Mouse (Mus musculus): Measurements from ENCODE around the gene Mylk4.

Gene Mylk4

DNA sequence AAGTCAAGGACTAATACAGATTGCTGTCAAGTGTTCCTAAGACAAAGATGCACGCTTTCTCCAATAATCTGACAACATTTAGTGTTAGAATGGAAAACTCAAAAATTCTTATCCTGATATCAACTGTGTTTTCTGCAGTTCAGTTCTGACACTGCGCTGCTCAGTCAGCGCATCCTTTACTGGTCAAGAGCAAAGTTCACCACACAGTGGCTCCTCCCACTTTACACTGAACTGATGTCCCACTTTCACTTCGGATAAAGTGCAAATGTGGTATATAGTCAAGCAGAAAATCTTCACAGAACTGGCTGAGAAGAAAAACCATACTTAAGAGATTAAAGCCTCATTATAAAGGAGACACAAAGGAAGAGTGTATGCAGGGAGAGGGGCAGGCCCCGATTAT is 11.4 kb upstream of the Mylk4 start:
- no peak for DNase-seq

DNA sequence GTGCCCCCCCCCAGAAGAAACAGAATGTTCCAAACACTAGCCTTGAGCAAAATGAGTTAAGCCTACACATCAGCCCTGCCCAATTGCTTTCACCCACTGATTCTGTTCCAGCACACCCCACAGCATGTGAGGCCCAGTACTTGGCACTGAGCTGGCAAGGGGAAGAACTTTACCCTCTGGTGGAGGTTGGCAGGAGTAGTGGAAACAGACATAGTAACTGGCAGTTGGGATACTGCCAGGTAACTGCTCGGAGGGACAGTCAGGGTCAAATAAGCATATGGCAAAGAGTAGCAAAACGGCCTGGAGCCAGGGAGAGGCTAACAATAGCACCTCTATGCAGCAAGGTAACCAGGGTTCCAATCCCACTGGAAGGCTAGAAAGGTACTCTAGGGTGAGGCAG is 10.9 kb upstream of the Mylk4 start:
- no peak for DNase-seq

DNA sequence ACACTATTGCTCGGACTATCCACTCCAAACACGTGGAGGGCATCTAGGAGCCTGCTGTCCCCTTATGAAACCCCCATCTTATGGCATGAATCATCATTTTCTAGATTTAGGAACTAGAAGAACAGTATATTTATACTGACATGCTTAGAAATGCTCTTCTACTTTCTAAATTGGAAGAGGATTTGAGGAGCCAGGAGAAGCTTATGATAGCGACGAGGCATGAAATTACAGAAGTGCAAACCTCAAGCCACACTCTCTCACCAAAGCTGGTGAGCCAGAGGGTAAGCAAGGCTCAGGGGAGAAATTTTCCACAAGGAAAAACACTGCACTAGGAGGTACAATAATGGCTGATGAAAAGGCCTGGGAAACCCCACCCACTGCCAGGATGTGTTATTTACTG is 6.0 kb upstream of the Mylk4 start:
- no peak for DNase-seq

DNA sequence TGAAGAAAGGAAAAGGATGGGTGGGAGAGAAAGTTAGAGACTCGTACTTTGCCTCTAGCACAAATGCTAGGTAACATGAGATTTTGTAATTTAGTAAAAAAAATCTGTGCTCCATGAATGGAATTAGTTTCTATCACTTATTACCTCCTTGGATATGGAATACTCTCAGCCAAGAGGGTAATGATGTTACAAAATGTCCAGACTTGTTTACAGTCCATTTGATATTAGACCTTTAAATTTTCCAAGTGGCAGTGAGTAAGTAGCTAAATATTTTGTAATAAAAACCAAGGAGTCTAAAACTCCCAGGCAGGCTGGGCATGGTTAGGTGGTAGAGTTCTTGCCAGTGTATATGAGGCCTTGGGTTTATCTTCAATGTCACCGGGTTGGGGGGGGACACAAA is 3.8 kb upstream of the Mylk4 start:
- no peak for DNase-seq

DNA sequence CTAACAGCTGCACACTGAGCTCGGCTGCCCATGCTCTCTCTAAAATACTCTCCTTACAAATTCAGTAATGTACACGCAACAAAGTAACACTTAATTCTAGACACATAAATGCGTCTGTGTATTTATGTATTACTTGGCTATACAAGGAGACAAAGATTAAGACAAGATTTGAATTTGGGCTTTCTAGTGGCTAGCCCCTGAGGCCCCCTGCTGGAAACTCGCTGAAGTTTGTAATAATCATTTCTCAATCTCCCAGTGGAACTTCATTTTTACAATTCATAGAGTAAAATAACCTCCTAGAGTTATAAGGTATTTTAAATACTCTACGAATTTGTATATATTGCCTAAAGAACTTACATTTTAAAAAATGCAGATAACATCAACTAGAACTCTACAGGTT is 699 bp downstream of the Mylk4 start:
- DNase-seq = no peak

DNA sequence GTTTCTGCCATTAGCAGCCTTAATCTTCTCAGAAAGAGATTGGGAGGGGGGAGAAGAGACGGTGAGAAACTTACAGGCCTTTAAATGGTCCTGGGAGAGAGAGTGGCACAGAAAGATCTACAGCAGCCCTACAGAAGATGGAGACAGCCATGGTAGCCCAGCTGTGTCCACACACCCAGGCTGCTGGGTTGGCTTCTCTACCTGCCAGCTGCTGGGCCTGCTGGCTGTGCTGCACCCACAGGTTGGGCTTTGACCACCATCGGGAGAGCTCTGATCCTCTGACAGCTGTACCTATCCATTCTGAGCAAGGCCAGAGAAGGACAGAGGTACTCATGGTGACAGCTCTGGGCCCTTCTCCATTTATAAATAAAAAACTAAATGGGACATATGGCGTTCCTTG is 4.9 kb downstream of the Mylk4 start:
- DNase-seq = no peak

DNA sequence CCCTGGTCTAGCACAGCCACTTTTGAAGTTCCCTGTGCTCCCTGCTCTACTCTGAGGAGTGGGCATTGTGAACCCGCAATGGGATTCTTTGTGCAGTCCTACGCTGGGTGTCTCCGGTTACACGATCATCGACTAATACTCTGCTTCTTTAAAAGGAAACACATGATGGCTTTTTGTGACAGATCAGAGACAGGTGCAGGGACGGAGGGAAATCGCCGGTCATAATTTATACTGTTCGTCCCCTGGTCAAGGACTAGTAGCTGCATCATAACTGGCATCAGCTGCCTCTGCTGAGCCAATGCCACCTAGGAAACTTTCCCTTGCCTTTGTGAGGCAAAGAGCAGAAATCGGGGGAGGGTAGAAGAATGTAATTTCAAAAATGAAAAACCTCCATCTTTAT is 7.4 kb downstream of the Mylk4 start:
- no peak for DNase-seq

DNA sequence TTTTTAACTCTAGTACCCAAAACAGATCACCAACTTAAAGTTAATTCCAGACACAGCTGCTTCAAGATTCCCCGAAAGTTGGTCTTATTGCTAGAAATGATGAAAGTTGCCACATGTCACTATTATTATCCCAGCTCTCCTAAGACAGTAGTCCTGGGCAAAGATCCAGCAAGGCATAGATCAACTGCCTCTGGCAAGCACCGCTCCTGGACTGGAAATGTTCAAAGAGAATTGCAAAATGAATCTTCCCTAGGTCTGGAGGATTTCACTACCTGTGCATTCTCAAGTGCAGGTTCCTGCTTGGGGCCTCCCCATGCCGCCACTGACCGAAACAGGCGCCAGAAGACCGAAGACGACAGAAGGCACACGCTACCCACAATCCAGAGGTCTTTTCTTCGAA is 7.9 kb downstream of the Mylk4 start:
- no peak for DNase-seq

DNA sequence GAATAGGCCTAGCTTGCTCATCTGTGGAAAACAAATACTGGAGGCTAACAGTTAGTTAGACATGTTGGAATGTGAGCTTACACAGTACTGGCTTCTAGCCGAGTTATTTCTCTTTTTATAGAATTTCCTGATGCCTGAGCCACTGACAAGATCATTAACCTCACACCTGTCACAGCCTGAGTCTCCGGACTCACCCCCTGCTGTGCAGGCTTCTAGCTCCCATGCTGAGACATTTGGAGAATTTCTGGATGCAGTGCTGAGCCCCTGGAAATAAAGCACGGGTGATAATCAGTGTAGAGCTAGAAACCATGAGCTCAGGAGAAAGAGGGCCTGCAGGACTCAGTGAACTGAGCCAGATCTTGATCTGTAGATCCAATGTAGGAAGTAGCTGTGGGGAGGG is 13.8 kb downstream of the Mylk4 start:
- DNase-seq = no peak

DNA sequence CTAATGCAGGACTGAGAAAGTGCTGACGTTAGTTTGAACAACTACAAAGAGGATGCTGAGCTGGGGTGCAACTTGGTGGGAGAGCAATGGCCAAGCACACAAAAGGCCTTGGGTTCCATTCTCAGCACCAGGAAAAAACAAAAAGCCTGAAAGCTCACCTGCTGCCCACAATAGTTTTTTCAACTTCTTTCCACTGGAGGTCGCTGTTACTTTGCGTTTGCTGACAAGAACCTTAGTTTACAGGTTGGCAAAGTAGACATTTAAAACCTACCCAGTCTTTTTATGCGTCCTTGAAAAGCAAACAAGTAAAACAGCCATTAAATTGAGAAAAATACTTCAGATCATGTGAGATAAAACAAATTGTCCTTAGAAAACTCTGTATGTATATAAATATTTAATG is 15.7 kb downstream of the Mylk4 start:
- peak in 1 of 2 experiments; percentile 40 for DNase-seq

DNA sequence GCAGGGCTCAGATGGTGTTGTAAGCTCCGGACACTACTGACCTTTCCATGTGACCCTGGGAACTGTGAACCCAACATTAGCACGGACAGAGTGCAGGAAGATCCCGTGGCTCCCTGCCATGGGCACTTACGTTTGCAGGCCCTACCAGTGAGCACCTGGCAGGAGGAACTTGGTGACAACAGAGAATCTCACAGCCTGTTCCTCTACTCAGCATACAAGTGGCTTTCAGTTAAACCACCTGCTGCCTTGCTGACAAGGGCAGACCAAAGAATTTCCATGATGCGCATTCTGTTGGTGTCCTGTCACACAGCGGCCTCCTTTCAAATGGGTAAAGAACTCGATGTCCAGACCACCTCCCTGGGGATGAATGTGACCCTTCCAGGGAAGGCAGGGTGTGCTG is 19.3 kb downstream of the Mylk4 start:
- DNase-seq = no peak

DNA sequence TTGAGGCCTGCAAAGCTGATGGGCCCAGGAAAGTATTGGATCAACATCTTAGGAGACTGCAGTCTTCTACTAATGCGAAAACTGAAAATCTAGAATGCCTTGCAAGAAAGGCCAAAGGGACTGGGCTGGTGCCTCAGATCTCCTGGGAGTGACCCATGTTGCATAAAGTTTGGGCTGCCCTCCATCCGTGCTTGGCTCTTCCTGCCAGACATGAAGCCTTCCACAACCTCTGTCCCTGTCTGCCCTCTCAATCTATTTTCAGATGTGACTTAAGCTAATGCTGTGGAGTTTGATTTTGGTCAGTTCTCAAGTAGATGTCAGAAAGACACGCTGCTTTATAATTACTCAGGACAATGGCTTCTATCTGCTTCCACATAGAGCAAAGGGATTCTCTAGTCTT is 20.6 kb downstream of the Mylk4 start:
- DNase-seq = no peak

DNA sequence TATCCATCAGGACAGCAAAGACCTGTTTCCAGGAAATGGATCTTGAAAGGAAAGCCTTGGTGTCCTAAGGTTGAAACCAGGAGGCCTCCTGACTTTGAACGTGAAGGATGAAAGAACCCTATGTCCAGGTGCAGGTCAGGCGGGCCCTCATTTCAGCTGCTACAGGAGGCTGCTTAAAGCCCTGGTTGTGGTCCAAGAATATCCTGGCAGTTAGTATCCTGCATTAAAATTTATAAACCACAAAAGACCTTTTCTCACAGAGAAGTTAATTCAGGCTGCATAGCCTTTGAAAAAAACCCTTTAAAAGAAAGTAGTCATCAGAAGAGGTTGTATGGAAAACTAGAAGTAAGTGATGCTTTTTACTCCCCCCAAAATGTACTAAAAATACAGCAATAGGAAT is 23.0 kb downstream of the Mylk4 start:
- DNase-seq = no peak

DNA sequence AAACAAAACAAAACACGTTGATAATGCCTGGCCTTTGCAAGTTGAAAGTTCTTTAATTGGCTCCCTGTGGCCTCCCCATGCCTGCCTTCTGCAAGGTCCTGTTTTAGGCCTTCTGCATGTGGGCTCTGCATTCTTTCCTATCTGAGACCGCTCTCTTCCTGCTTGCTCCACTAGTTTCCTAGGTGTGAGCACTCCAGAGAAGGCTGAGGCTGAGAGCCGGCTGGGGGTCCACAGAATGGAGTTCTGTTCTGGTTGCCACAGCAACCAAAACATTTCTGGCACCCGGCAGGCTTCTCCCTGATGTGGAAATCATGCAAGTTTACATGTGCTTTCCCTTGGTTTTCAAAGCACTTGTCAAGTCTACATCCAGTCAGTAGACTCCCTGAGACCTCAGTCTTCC is 24.7 kb downstream of the Mylk4 start:
- no peak for DNase-seq

DNA sequence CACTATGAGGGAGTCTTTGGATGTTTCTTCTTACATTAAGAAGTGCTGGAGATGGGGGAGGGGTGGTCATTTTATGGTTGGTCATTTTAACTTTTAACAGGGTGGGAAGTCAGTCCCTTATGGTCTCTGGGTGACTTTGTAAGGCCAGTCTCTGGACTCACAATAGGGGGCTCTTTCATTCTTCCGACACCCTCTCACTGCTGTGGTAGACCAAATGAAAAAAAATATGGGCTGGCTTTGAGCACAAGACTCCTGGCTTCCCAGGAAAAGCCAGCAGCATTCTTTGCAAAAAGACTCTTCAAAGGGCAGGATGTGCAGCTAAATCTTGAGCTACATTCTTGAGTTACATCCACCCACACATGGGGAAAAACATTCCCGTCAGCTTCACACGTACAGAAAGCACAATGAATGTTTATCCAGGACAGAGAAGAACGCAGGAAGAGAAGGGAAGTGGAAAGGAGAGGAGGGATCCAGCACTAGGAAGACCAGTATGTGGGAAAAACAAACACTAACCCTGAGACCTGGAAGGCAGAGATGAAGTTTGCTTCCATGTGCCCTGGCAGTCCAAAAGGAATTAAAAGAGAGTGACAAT is 31.6 kb downstream of the Mylk4 start:
- DNase-seq = no peak

DNA sequence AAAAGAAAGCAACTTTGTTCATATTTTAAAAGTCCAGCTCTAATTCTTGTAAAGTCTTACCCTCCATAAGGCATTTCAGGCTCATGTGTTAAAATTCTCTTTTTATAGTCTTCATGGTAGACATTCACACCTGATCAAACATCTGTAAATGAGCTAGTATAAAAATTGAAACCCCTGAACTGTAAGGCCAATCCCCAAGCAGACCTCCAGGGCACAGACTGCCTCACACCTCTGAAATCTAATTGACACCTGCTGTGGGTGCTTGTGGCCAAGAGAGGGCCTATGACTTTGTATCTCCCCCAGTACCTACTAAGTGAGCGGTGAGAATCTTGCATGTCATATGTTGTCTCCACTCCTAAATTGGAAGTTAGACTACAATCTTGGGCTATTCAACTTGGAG is 33.2 kb downstream of the Mylk4 start:
- no peak for DNase-seq

DNA sequence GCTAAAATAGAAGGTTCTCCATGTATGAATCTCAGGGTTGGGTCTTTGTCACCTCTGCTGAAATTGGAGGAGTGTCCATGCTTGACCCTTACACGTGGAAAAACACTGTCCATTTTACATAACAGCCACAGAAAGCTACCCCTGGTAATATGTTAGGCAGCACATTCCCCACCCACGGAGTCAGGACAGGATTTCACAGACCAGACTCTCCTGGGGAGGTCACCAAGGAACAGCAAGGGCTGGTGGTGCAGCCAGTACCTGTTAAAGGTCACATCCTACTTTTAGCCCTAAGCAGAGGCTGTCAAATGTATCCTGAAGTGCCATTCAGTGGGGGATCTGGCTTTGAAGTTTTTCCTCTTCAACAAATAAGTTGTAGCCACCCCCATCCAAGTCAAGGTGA is 35.3 kb downstream of the Mylk4 start:
- no peak for DNase-seq

DNA sequence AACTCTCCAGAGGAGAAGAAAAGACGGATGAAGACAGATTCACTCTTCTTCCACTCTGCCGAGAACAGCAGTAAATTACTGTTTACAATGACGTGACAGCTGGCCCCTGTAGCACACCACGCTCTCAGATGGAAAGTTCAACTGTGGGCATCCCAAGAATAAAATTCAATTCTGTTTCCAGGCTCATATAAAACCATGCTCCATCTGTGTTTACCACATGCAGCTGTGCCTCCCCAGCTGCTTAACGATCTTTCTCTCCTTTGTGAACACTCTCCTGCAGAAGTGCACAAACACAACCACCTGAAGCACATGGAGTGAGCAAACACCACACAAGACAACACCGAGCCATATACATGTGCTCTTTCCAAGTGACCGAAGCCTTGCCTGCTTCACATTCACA is 42.6 kb downstream of the Mylk4 start:
- peak in 1 of 2 experiments; percentile 45 for DNase-seq

DNA sequence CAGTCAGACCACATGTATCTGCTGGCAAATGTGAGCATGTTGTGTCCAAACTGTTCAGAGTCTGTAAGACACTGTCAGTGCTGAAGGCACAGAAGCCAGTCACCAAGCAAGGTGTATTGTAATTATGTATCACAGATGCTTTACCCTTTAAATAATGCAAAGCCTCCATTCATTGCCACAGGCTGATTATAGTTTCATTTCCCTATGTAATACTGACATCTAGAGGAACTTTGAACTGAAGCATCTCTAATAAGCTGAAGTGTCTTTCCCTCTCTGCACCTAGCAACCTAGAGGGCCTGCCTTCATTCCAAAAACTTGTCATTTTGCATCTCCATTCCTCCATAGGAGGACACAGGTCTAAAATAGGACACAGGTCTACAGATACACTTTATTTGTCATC is 52.5 kb downstream of the Mylk4 start:
- no peak for DNase-seq

DNA sequence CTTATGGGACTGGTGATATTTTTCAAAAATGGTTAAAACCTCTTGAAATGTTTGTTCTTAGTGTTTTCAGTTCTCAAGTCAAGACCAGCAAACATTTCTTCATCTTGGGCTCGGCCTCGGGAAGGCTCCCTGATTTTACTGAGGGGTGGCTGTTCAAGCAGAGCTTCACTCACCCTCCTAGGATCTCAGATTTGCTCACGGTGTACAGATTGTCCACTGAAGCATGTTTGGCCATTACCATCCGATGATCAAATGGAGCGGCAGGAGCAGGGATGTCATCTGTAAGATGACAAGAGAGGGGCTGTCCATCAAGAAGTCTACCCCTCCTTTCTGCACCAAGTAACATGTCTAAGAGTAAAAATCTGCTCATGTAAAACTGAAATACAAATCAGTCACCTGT is 59.1 kb downstream of the Mylk4 start:
- no peak for DNase-seq

DNA sequence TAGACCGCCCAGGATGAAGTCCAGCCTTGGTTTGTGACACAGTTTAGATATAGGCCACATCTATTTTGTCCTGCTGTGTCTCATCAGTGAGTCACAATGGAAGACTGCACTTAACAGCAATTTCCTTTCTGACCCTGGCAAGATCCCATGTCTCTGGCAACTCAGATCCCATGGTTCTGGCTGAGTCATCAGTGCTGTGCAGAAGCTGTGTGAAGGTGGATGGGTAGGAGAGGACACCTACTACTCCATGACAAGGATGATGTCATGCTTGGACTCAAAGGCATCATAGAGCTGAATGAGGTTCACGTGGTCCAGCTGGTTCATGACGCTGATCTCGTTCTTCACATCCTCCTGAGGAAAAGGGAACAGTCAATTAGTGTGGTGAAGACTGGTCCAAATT is 62.0 kb downstream of the Mylk4 start:
- DNase-seq = no peak

DNA sequence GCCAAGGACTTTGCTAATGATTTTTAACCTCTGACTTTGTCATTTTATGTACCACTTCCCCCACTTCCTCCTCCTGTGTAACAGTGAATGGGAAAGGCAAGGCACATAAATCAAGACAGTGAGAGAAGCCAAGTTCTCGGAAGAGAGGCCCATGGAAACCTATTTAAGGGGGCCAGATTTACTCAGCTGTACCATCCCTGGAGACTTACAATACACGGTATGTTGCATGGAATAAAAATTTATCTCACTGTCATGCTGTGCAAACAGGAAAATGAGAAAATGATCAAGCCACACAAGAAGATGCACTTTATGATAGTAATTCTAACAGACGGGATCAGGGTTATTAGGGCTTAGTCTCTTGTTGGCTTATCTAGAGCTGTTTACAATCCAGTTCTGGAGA is 64.5 kb downstream of the Mylk4 start:
- no peak for DNase-seq

DNA sequence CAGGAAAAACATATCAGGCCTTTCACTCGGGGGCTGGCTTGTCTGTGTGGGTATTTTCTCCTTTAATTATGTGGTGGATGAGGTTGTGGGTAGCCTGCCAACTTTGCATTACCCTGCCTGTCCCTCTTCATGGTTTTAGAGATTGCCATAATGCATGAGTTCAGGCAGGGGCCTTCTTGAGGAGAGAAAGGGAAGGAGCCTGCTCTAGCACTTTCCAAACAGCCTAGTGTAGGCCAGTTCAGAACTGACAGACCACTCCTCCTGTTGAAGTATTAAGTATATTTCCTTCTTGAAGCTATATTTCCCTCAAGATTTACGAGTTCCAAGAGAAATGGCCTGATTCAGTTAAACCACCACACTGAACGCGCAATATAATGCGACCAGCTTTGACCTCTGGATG is 66.0 kb downstream of the Mylk4 start:
- DNase-seq = no peak

DNA sequence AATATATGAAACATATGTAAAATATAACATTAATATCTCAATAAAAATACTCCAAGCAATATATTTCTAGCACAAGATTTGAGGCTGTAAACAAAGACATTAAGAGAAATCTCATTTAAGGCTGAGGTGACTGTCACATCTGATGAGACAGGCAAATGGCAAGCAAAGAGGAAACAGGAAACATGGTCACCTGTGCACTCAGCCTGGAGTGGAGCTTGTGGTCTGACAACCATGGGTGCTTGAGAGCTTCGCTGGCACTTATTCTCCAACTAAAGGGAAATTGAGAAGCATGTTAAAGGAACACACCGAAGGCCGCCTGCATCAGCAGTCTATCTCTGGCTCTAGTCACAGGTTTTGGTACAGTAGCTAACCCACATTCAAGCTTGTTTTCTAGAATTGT is 71.2 kb downstream of the Mylk4 start:
- DNase-seq = no peak

DNA sequence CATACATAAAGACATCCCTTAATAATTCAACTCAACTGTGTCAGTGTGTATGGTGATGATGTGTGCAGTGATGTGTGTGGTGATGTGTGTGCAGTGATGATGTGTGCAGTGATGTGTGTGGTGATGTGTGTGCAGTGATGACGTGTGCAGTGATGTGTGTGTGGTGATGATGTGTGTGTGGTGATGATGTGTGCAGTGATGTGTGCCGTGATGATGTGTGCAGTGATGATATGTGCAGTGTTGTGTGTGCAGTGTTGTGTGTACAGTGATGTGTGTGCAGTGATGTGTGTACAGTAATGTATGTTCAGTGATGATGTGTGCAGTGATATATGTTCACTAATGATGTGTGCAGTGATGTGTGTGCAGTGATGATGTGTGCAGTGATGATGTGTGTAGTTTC is 75.9 kb downstream of the Mylk4 start:
- no peak for DNase-seq

DNA sequence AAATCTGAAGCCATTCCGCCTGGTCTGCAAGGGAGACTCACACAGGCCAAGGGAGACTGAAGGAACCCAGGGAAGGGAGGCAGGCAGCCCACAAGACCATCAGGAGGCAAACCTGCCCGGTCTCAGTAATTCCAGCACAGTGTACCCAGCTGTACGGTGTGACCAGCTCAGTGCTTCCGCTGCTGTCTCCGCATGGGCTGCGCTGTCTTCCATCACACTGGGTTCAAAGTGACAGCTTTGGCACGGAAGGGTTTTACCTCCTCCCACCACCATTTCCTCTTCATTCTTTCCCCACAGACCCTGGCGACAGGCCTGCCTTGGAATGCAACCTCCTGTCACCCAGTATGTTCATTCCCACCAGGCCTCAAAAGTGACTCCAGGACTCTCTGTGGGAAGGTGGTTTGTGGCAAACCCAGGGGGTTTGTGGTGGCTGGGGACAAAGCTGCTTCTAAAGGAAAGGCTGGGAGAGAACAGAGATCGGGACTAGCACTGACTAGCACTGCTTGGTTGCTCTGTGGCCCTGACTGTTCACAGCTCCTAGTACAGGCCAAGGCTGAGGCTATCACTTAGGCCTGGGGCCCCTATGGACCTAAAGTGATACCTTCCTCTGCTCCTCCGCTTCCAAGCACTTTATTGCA is 77.0 kb downstream of the Mylk4 start:
- peak; percentile 7 to 54 for DNase-seq

All from lung, postnatal 4 days (tissue).